Mouse (Mus musculus): ENCODE data around the gene Hist1h3c.
"Not testable (repeated sequence)": the region's sequence is repeated elsewhere in the genome, so short reads cannot be mapped to it uniquely, and the experiment has no call there.

Hist1h3c gene

GRCm38 (mm10) chr13:23745381-23746161 lies at the start of gene Hist1h3c:
Gene Hist1h3c, minus strand, starts transcription at chr13:23745602.
- DNase-seq = peak; percentile 88

GRCm38 (mm10) chr13:23792520-23792919 lies 47.1 kb upstream of the Hist1h3c start:
- peak; percentile 60 for DNase-seq

- DNase-seq = no peak
These were observed 33.6 kb upstream of the Hist1h3c start for GRCm38 (mm10) chr13:23779025-23779424.

- no peak for DNase-seq
These were observed 32.9 kb upstream of the Hist1h3c start for GRCm38 (mm10) chr13:23778339-23778738.

DNA sequence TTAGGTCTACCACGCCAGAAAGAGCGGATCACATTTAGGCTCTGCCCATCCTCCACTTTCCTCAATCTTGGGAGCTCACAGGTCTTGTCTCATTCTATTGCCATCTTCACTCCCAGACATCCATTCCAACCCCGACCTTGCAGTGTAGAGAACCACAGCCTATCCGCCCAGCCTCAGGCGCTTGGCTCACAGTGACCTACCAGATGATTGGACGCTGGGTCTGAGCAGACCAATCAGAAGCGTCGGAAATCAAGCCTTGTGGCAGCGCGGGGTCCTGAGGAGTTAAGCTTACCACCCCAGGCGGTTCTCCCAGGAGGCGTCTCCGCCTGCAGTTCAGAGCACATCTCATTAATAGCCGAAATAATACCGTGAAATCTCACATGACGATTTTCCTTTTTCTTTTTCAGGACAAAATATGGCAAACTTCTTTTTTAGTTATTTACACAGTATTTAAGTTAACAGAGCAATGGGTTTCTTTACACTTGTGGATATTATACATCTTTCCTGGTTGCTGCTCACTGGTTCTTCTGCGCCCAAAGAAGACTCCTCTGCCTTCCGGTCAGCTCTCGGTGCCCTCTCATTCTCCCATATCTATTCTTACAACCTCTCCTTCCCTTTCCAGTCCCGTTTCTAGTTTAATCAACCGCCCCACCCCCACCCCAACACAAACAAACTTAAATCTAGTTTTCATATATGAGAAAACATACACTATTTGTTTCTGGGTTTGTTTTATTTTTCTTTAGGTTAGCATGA lies 27.3 kb upstream of the Hist1h3c start:
- no peak for DNase-seq

GRCm38 (mm10) chr13:23769613-23770012 lies 24.2 kb upstream of the Hist1h3c start, which contains the start of gene Trim38:
Gene Trim38, plus strand, starts transcription at chr13:23769913.
- DNase-seq = not testable (repeated sequence)

- no peak for DNase-seq
These were observed 23.5 kb upstream of the Hist1h3c start for GRCm38 (mm10) chr13:23768834-23769397.

DNA sequence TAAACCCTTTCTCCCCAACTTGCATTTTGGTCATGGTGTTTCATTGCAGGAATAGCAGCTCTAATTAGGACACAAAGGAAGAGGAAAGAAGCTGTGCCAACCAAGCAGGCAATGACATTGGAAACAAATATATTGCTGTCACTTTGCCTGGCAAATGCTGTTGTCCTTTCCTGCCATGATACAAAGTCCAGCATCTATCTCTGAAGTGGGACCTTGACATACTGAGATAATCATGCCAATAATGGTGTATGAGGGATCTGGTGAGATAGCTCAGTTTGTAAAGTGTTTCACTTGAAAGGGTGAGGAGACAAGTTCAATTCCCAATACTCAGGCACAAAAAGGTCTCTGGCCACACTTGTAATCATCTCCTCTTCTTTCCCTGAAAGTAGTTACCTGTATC lies 21.4 kb upstream of the Hist1h3c start:
- no peak for DNase-seq

DNA sequence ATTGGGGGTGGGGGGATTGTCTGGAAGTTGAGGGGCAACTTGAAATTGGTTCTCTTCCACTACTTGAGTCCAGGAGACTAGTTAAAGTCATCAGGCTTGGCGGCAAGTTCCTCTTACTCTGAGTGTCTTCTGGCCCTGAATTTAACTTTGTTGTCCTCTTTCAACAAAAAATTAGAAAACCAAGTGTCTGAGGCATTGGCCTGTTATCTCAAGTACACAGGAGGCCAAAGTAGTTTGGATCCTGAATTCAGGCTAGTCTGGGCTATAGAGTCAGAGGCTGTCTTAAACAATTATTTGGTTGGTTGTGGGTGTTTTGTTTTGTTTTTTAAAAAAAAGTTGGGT lies 19.7 kb upstream of the Hist1h3c start:
- no peak for DNase-seq

- no peak for DNase-seq
These were observed 19.1 kb upstream of the Hist1h3c start for GRCm38 (mm10) chr13:23764324-23765171.

GRCm38 (mm10) chr13:23763586-23764323 lies 18.4 kb upstream of the Hist1h3c start, which contains the start of gene Hist1h1a:
Gene Hist1h1a, plus strand, starts transcription at chr13:23763666.
- peak; percentile 93 for DNase-seq

GRCm38 (mm10) chr13:23763242-23763585 lies 17.8 kb upstream of the Hist1h3c start:
- no peak for DNase-seq

DNA sequence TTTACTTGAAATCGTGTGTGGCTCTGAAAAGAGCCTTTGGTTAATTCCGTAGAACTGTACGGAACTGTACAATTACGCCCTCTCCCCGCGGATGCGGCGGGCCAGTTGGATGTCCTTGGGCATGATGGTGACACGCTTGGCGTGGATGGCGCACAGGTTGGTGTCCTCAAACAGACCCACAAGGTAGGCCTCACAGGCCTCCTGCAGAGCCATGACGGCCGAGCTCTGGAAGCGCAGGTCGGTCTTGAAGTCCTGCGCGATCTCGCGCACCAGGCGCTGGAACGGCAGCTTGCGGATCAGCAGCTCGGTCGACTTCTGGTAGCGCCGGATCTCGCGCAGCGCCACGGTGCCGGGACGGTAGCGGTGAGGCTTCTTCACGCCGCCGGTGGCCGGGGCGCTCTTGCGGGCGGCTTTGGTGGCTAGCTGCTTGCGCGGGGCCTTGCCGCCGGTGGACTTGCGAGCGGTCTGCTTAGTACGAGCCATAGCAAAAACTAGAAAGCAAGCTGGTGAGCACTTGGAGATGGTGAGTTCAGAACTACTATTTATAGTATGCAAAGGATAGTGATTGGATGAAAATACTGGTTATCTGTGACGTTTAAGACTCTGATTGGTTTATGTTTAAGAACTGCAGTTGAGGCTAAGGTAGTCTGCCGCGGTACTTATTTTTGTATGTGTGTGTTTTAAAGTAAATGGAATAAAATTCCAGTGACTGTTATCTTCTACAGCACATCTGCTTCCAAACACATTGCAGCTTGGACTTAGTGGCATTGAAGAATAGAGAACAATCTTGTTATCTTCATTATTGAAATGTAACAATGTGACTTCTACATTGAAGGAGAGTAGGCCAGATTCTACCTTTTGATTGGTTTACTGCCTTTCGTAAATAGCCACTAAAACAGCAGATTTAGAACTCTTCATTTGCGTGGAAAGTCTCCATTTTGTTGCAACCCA lies 16.7 kb upstream of the Hist1h3c start, which contains the start of gene Hist1h3a:
Hist1h3a (minus strand) TSS at position 516 of the 951 bp plus-strand sequence.
- peak; percentile 74 for DNase-seq

- peak; percentile 99 for DNase-seq
These were observed 15.8 kb upstream of the Hist1h3c start, which contains the start of gene Hist1h4a for GRCm38 (mm10) chr13:23760972-23761864. Gene Hist1h4a, minus strand, starts transcription at chr13:23761230.

DNA sequence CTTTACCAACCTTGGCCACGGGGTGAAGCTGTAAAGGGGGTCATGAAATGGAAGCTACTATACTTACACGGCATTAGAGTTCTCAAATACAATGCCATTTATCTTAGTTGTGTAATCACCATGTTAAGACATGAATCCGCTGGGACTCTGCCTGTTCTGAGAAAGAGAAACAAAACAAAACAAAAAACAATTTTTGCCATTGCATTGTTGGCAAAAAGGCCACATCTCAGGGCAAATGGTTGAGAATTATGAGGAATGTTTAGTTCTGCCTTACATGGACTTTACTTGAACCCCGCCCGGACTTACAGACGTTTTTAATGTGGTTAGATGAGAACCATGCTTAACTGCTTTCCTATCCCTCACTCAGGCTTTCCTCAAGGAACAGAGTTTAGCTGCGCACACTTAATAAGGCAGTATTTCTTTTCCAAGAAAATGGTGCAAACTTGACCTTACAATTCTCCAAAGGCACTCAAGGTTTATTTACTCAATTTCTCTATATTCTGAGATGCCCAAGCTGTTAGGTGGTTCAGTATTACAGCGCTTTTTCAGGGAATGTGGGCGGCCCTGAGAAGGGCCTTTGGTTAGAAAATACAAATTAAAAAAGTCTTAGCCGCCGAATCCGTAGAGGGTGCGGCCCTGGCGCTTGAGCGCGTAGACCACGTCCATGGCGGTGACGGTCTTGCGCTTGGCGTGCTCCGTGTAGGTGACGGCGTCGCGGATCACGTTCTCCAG lies 15.0 kb upstream of the Hist1h3c start:
- DNase-seq = peak; percentile 57

DNA sequence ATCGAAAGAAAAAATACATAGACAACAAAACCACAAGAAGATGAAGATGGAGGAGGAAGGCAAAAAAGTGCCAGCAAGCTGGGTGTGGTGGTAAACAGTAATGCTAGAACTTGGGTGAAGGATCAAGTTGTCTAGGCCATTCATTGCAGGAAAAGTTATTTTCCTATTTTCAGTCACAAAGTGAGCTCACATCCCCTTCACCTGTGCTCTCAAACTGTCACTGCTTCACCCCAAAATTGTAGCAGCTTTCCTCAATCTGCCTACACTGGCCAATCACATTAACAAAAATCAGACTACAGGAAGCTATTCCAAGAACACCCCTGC lies 14.5 kb upstream of the Hist1h3c start:
- no peak for DNase-seq

DNA sequence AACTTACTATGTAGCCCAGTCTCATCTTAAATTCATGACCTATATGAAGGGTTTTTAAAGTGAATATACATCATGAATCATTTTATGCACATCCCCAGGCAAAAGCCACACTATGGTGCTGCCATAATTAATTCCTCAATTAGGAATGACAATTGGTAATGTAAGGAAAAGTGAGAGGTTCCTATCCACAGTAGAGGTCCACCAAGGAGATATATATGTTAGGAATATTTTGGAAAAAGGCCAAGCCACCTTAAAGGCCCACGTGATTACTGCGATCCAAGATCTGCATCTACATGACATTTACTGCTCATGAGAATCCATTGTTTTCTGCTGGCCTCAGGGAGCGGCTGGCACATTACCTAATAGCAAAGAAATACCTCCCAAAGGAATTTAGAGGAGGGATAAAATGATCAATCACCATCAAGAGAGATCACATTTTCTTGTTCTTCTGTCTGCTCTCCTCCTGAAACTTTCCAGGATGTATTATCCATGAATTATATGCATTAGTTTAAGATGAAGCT lies 13.9 kb upstream of the Hist1h3c start:
- DNase-seq = no peak

DNA sequence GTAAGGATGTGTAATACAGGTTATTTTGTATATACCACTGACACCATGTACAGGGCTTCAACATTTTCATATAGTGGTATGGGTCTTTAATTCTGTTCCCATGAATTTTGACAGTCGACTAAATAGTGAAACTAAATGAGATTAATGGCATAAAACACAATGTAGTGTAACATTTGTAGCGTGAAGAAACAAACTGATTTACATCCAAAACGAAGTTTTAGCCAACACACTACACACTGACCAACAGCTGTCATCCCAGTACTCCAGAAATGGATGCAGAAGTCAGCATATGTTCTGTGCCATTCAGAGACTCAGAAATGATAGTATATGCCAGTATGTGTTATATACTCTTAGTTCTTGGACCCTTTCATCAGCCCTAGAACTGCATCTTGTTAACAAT lies 12.5 kb upstream of the Hist1h3c start:
- DNase-seq = no peak

Data from thymus, postnatal 14 days (tissue).